Mouse (Mus musculus) MEL-GATA-1-ER (cell line): ENCODE measurements around the gene Ewsr1.
A peak's percentile ranks its signal among the peaks of the same experiment; 100 is the strongest.

Experiments
- DNase-seq: peaks from one replicate; pipeline ENCODE4 v3.0.0-alpha.2; 2012; ENCODE audit warnings: low read depth; ENCODE audit errors: extremely low read depth

Gene Ewsr1

GRCm38 (mm10) chr11:5098736-5099542, at the start of gene Ewsr1, which contains the start of gene Rhbdd3:
Ewsr1 (minus strand) TSS chr11:5099266.
Rhbdd3 (plus strand) TSS chr11:5098926.
- peak; percentile 78 for DNase-seq

DNA sequence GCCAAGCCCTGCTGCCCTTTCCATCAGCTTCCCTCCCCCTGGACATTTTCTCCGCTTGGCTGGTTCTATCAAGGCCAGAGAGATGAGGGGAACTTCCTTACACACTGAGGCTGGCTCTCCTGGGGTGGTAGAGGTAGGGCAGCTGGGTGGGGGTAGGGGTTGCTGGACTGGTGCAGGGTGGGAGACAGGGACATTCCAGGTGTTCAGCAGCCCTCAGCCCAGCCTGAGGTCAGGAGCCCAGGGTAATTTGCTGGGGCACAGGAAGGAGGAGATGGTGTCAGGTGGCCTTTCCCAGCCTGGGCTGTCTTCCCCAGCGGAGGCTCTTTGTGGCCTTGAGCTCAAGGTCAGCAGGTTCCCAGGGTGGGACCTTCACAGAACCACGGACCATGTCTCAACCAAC, 46.5 kb upstream of the Ewsr1 start:
- no peak for DNase-seq

DNA sequence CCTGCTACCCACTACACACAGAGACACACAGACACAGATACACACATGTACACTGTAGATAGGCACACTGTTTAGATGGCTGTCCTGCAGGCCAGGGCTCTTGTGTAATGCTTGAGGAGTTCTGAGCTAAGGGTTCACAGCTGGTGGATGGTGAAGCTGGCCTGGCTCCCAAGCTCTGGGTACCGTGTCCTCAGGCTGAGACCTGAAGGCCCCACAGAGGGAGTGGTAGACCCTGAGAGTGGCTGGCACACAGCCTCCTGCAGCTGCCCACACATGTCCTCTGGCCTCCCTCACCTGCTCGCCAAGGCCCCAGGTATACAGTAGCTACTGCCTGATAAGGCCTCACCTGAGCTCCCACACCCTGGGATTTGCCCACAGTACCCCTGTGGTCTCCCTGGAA, 42.9 kb upstream of the Ewsr1 start:
- no peak for DNase-seq

DNA sequence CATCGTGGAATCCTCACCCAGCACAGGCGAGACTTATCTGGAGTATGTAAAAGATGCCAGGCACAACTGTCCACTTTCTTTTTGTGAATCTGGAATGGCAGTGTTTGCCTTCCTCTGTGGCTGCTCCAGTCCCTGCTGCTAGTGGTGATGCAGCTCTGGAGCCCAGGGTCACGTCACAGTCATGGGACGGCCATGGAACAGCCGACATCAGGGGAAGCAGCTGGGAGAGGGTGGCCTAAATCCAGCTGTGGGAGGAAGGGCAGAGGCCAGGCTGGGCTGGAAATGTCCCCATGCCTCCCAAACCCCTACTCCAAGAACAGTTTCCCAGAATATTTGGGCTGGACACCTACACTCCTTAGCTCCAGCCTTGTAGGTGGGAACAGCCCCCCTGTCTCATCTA, 42.2 kb upstream of the Ewsr1 start:
- DNase-seq: no peak

GRCm38 (mm10) chr11:5140619-5141018, 41.6 kb upstream of the Ewsr1 start:
- DNase-seq: peak; percentile 46

DNA sequence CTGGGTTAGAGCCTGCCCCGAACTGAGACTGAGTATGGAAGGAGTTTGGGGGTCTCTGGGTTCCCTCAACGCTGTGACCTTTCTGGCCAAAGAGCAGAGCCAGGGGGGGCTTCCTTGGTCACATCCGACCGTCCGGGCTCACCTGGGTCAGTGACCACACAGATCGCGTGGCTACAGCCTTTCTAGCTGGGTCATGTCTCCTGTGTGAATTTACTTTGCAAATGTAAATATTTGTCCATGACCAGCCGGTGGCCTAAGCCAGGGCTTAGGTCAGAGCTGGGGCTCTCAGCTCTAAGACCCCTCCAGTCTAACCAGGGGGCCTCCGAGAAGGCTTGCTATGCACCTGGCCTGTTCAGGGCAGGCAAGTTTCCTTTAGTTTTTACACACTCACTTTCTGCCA, 40.3 kb upstream of the Ewsr1 start:
- DNase-seq: no peak

DNA sequence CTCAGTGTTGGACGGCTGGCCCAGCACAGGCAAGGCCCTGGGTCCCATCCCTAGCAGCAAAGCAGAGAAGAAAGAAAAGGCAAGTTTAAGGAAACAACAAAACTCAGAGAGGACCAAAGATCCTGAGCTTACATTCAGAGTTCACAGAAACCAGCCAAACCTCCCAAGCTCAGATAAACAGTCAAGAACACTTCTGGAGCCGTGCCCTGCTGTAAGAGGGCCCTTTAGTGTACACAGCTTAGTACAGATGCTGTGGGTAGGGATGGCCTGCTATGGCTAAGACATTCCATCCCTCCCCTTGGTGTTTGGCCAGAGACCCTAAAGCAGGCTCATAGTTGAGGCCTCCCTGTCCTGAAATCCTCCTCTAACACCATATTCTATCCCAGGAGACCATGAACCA, 39.6 kb upstream of the Ewsr1 start:
- DNase-seq: no peak

GRCm38 (mm10) chr11:5135914-5136313, 36.8 kb upstream of the Ewsr1 start:
- no peak for DNase-seq

DNA sequence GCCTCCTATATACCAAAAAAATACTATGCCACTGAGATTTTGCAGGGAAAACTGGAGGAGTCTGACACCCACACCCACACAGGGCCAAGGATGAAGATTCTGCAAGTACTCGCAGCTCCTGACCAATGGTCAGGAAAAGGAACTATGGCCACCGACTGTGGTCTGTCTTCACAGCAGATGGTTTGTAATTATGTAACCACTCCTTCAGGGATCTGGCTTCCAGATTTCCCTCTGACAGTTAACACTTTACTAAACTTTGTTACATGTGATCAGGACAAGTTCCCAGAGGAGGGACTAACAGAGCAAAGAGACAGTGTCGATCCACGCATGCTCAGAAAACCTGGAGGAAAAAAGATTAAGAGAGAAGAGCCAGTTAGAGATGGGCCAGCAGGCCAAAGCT, 33.7 kb upstream of the Ewsr1 start:
- DNase-seq: no peak

- no peak for DNase-seq
Measured at GRCm38 (mm10) chr11:5130111-5130665, 31.1 kb upstream of the Ewsr1 start.

GRCm38 (mm10) chr11:5129035-5129480, 30.0 kb upstream of the Ewsr1 start:
- no peak for DNase-seq

DNA sequence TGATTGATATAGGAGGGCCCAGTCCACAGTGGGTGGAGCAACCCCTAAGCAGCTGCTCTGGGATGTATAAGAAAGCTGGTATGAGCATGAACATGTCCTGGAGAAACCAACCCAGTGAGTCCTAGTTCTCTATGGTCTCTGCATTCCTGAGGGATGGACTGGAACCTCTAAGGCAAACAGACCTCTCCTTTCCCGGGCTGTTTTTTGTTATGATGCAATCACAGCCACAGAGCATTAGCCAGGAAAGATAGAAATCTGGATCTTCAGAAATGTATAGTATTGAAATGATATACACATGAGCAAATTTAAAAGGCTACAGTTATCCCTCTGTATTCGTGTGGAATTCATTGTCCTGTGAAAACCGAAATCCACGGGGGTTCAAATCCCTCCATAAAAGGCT, 26.6 kb upstream of the Ewsr1 start:
- DNase-seq: no peak

- DNase-seq: peak; percentile 66
Measured at GRCm38 (mm10) chr11:5114931-5115581, 16.0 kb upstream of the Ewsr1 start.

DNA sequence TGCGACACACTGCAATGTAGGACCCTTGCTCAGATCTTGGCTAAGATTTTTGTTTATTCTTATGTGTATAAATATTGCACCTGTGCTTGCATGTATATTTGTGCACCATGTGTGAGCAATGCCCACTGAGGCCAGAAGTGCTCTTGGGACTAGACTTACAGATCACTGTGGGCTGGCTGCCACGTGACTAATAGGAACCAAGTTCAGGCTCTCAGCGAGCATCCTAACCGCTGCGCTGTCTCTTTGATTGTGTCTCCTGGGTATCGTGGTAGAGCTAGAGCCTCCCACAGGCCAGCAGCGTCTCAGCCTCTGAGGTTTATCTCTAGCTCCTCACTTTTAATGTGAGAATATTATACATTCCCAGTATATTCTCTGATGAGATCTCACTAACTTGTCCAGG, 14.6 kb upstream of the Ewsr1 start:
- DNase-seq: no peak

- no peak for DNase-seq
Measured at GRCm38 (mm10) chr11:5109441-5109840, 10.4 kb upstream of the Ewsr1 start.

DNA sequence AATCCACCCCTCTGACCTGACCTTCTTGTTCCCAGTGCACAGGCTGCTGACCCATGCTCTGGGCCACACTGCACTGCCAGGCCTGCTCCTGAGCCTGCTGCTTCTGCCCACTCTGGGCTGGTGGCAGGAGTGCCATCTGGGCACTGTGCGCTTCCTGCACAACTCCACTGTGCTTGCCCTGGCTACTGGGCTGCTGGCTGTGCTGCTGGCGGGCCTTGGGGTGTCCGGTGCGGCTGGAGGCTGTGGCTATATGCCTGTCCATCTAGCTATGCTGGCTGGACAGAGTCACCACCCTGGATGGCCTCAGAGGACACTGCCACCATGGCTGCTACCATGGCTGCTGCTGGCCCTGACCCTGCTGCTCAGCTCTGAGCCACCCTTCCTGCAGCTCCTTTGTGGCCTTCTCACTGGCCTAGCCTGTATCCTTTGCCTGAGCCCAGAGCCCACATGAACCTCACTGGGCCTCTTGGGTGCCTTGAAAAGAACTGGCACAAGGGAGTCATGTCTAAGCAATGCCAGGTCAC, 5.0 kb upstream of the Ewsr1 start:
- DNase-seq: no peak

- peak; percentile 85 for DNase-seq
Measured at GRCm38 (mm10) chr11:5102384-5102783, 3.3 kb upstream of the Ewsr1 start.

GRCm38 (mm10) chr11:5101641-5102040, 2.6 kb upstream of the Ewsr1 start:
- no peak for DNase-seq

- no peak for DNase-seq
Measured at GRCm38 (mm10) chr11:5100801-5101200, 1.7 kb upstream of the Ewsr1 start.

DNA sequence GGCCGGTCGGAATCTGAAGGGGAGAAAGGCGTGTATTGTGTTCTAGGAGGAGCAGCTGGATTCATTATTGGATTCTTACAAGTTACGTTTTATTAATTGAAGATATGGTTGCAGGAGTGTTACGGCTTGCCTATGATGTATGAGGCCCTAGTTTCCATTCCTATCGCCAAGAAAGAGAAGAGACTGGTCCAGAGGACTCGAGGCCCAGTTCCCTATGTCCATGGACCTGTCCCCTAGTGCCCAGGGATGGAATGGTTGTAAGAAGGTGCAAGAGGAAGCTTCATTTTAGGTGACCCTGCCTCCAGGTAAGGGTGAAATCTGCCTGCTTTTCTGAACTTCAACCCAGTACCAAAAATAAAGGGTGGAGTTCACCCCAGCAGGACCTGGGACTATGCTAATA, 1.2 kb upstream of the Ewsr1 start:
- DNase-seq: no peak

DNA sequence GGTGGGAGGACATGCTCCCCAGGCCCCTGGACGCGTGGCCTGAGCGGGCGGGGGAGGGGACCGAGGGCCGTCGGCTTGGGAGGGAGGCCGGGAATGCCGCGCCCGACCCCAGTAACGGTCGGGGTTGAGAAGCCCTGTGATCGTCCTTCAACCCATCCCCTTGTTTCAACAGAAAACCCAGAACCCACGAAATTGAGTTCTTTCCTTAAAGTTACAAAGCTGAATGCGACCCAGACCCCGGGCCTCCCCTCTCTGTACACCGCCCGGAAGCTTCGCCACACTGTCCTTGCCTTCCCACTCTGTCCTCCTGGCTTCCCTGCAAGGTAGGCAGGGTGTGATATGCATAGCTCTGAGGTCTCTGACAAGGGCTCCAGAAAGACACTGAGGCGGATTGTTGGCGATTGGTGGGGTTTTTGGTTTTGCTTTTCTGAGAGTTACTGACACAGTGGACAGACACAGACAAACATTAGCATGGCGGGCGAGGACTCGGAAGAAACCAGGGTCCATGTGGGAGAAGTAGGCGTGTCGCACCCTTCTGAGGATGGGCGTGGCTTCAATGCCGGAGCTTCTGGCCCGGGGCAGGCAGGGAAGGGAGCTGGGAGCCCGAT, 614 bp upstream of the Ewsr1 start:
- DNase-seq: peak; percentile 76
